Mouse (Mus musculus): ENCODE measurements around the gene Rasal2. TPM values are rescaled to one million over a fixed set of nuclear protein-coding genes. Genes with fewer than 3 reads are reported as not detected.

Rasal2 gene
- polyA plus RNA-seq, 1 experiment from 2014 or later, result 15.3 TPM

DNA sequence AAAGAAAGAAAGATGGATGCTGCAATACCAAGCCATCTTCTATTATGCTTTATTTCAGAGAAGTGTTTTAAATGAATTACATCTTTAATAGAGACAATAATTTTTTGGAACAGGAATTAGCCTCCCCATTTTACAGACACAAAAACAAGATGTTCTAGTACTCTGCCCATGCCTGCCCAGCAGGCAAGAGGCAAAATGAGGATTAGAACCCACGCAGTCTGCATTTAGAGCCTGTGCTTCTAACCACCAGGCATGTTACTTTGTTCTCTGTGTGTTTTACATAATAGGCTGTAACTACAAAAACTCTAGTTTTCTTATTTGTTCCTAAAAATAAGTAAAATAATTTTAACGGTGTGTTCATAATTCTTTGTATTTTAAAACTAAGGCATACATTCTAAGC lies 178.9 kb downstream of the Rasal2 start:
- H3K36me3 ChIP-seq (ENCODE audit: insufficient read depth, low read length), result no peaks in the 10 kb centered on the region
- no peak overlapping the region for H3K9ac ChIP-seq (replicated peaks; ENCODE audit: low read depth)
- no peak overlapping the region for H3K4me3 ChIP-seq (ENCODE audit: low read depth, low read length)
- H3K27me3 ChIP-seq (replicated peaks; ENCODE audit: insufficient read depth, low read length), result no peaks in the 10 kb centered on the region
- H3K4me1 ChIP-seq (ENCODE audit: insufficient read depth, low read depth, low read length), result no peaks in the 10 kb centered on the region
- H3K4me2 ChIP-seq (replicated peaks; ENCODE audit: low read depth, low read length), result no peak overlapping the region
- 80% methylated on average over 2 of the region's 2 CpGs for WGBS
- ATAC-seq, result no peak
- H3K9me3 ChIP-seq (ENCODE audit: low read length), result no peaks in the 10 kb centered on the region
- TF ChIP-seq EP300 (IDR thresholded peaks at IDR 0.05) (no peak), CTCF (IDR thresholded peaks at IDR 0.05) (no peak)
- DNase-seq (ENCODE audit: low spot score), result no peak
- no peak overlapping the region for H3K27ac ChIP-seq (ENCODE audit: low read length)

DNA sequence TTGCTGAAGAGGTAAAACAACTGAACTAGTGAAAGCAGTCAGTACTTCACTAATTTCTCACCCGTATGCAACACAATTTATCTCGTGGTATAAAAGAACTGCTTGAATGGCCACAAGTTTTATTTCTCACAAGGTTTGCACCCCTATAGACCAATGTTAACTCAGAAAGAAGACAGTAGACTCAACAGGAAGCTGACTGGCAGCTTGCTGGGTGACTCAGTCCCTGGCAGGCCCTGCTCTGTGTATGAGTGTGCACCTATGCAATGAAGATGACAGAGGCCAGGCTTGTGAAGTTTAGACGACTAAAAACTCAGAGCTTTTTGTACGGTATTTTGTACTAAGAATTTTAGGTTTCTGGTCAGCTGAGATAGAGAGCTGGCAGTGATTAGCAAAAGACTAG lies 180.0 kb downstream of the Rasal2 start:
- 55% methylated on average over 4 of the region's 4 CpGs for WGBS
- DNase-seq (ENCODE audit: low spot score) (peak; percentile 30), ATAC-seq (peak; percentile 54)
- no peak overlapping the region for H3K9ac ChIP-seq (replicated peaks; ENCODE audit: low read depth)
- H3K4me3 ChIP-seq (ENCODE audit: low read depth, low read length), result no peak overlapping the region
- no peaks in the 10 kb centered on the region for H3K27me3 ChIP-seq (replicated peaks; ENCODE audit: insufficient read depth, low read length)
- H3K4me1 ChIP-seq (ENCODE audit: insufficient read depth, low read depth, low read length), result no peaks in the 10 kb centered on the region
- H3K4me2 ChIP-seq (replicated peaks; ENCODE audit: low read depth, low read length), result no peak overlapping the region
- H3K27ac ChIP-seq (ENCODE audit: low read length), result no peak overlapping the region
- TF ChIP-seq EP300 (IDR thresholded peaks at IDR 0.05) (peak; percentile 10; the same call in 1 of the 2 replicates), CTCF (IDR thresholded peaks at IDR 0.05) (no peak)
- H3K36me3 ChIP-seq (ENCODE audit: insufficient read depth, low read length), result no peaks in the 10 kb centered on the region
- H3K9me3 ChIP-seq (ENCODE audit: low read length), result no peaks in the 10 kb centered on the region

- no peaks in the 10 kb centered on the region for H3K36me3 ChIP-seq (ENCODE audit: insufficient read depth, low read length)
- no peak for DNase-seq (ENCODE audit: low spot score)
- H3K9me3 ChIP-seq (ENCODE audit: low read length), result no peaks in the 10 kb centered on the region
- no peaks in the 10 kb centered on the region for H3K4me1 ChIP-seq (ENCODE audit: insufficient read depth, low read depth, low read length)
- H3K4me3 ChIP-seq (ENCODE audit: low read depth, low read length), result no peak overlapping the region
- H3K9ac ChIP-seq (replicated peaks; ENCODE audit: low read depth), result no peak overlapping the region
- no peaks in the 10 kb centered on the region for H3K27me3 ChIP-seq (replicated peaks; ENCODE audit: insufficient read depth, low read length)
- TF ChIP-seq EP300 (IDR thresholded peaks at IDR 0.05) (no peak), CTCF (IDR thresholded peaks at IDR 0.05) (no peak)
- ATAC-seq, result no peak
- 27% methylated on average over 8 of the region's 8 CpGs for WGBS
- H3K27ac ChIP-seq (ENCODE audit: low read length), result no peak overlapping the region
- H3K4me2 ChIP-seq (replicated peaks; ENCODE audit: low read depth, low read length), result no peak overlapping the region
Measured at GRCm38 (mm10) chr1:157231016-157231415, 181.4 kb downstream of the Rasal2 start.

DNA sequence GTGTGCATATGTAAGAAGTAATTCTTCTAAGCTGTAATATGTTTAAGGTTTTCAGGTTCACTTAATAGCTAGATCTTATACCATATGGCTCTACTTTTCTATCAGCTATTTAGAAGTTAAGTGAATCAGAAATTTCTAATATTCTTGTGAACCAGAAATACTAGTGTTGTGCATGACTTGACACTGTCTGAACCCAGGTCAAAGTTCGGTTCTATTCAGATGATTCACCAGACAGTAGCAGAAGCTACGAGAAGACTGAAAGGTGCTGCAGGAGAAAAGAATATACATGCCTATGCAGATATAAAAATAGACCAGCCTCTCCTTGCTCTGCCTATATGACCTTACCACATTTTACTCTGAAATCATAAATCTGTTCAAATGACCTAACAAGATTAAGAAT lies 182.0 kb downstream of the Rasal2 start:
- ATAC-seq (no peak), DNase-seq (ENCODE audit: low spot score) (no peak)
- Histone ChIP-seq H3K4me2 (replicated peaks; ENCODE audit: low read depth, low read length) (no peak overlapping the region), H3K9me3 (ENCODE audit: low read length) (no peaks in the 10 kb centered on the region), H3K36me3 (ENCODE audit: insufficient read depth, low read length) (no peaks in the 10 kb centered on the region), H3K4me1 (ENCODE audit: insufficient read depth, low read depth, low read length) (no peaks in the 10 kb centered on the region), H3K27me3 (replicated peaks; ENCODE audit: insufficient read depth, low read length) (no peaks in the 10 kb centered on the region), H3K9ac (replicated peaks; ENCODE audit: low read depth) (no peak overlapping the region), H3K27ac (ENCODE audit: low read length) (no peak overlapping the region), H3K4me3 (ENCODE audit: low read depth, low read length) (no peak overlapping the region)
- WGBS, result 71% methylated on average over 2 of the region's 2 CpGs
- no peak for TF ChIP-seq CTCF (IDR thresholded peaks at IDR 0.05)
- TF ChIP-seq EP300 (IDR thresholded peaks at IDR 0.05), result no peak

DNA sequence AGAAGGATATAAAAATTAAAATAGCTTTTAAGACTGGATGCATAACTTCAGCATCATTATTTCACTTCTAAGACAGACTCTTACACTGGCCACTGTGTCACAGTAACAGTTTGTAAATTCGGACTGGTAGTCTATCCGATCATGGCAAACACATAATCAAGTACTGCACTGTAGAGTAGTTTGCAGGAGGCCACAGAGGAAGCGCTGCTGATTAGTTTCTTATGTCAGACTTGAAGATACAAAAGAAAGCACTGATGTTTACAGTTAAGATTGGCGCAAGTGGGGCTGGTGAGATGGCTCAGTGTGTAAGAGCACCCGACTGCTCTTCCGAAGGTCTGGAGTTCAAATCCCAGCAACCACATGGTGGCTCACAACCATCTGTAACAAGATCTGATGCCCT lies 187.4 kb downstream of the Rasal2 start:
- no peak overlapping the region for H3K4me2 ChIP-seq (replicated peaks; ENCODE audit: low read depth, low read length)
- H3K4me1 ChIP-seq (ENCODE audit: insufficient read depth, low read depth, low read length), result no peaks in the 10 kb centered on the region
- H3K4me3 ChIP-seq (ENCODE audit: low read depth, low read length), result no peak overlapping the region
- H3K36me3 ChIP-seq (ENCODE audit: insufficient read depth, low read length), result no peaks in the 10 kb centered on the region
- ATAC-seq, result no peak
- WGBS, result 74% methylated on average over 6 of the region's 6 CpGs
- H3K9me3 ChIP-seq (ENCODE audit: low read length), result no peaks in the 10 kb centered on the region
- no peak for DNase-seq (ENCODE audit: low spot score)
- H3K27ac ChIP-seq (ENCODE audit: low read length), result no peak overlapping the region
- H3K9ac ChIP-seq (replicated peaks; ENCODE audit: low read depth), result no peak overlapping the region
- H3K27me3 ChIP-seq (replicated peaks; ENCODE audit: insufficient read depth, low read length), result no peaks in the 10 kb centered on the region
- TF ChIP-seq CTCF (IDR thresholded peaks at IDR 0.05), result no peak
- no peak for TF ChIP-seq EP300 (IDR thresholded peaks at IDR 0.05)

- H3K9ac ChIP-seq (replicated peaks; ENCODE audit: low read depth), result no peak overlapping the region
- TF ChIP-seq EP300 (IDR thresholded peaks at IDR 0.05) (no peak), CTCF (IDR thresholded peaks at IDR 0.05) (no peak)
- no peak overlapping the region for H3K4me3 ChIP-seq (ENCODE audit: low read depth, low read length)
- no peaks in the 10 kb centered on the region for H3K4me1 ChIP-seq (ENCODE audit: insufficient read depth, low read depth, low read length)
- H3K4me2 ChIP-seq (replicated peaks; ENCODE audit: low read depth, low read length), result no peak overlapping the region
- 72% methylated on average over 3 of the region's 3 CpGs for WGBS
- H3K36me3 ChIP-seq (ENCODE audit: insufficient read depth, low read length), result no peaks in the 10 kb centered on the region
- no peaks in the 10 kb centered on the region for H3K9me3 ChIP-seq (ENCODE audit: low read length)
- no peaks in the 10 kb centered on the region for H3K27me3 ChIP-seq (replicated peaks; ENCODE audit: insufficient read depth, low read length)
- no peak overlapping the region for H3K27ac ChIP-seq (ENCODE audit: low read length)
- DNase-seq (ENCODE audit: low spot score) (no peak), ATAC-seq (no peak)
Measured at GRCm38 (mm10) chr1:157220910-157221309, 191.5 kb downstream of the Rasal2 start.

- DNase-seq (ENCODE audit: low spot score) (no peak), ATAC-seq (no peak)
- 86% methylated on average over 1 of the region's 1 CpGs for WGBS
- H3K36me3 ChIP-seq (ENCODE audit: insufficient read depth, low read length), result no peaks in the 10 kb centered on the region
- no peak overlapping the region for H3K27ac ChIP-seq (ENCODE audit: low read length)
- H3K4me1 ChIP-seq (ENCODE audit: insufficient read depth, low read depth, low read length), result no peaks in the 10 kb centered on the region
- no peak for TF ChIP-seq EP300 (IDR thresholded peaks at IDR 0.05)
- no peak for TF ChIP-seq CTCF (IDR thresholded peaks at IDR 0.05)
- no peak overlapping the region for H3K4me2 ChIP-seq (replicated peaks; ENCODE audit: low read depth, low read length)
- no peaks in the 10 kb centered on the region for H3K27me3 ChIP-seq (replicated peaks; ENCODE audit: insufficient read depth, low read length)
- no peak overlapping the region for H3K9ac ChIP-seq (replicated peaks; ENCODE audit: low read depth)
- H3K4me3 ChIP-seq (ENCODE audit: low read depth, low read length), result no peak overlapping the region
- H3K9me3 ChIP-seq (ENCODE audit: low read length), result no peaks in the 10 kb centered on the region
Measured at GRCm38 (mm10) chr1:157220466-157220865, 191.9 kb downstream of the Rasal2 start.
